Mouse (Mus musculus): ENCODE data around the gene Ifnar1. TPM values are rescaled to one million over a fixed set of nuclear protein-coding genes. Genes with fewer than 3 reads are reported as not detected.

Gene Ifnar1
- polyA plus RNA-seq, 2 experiments, result 11.6 to 16.2 TPM

DNA sequence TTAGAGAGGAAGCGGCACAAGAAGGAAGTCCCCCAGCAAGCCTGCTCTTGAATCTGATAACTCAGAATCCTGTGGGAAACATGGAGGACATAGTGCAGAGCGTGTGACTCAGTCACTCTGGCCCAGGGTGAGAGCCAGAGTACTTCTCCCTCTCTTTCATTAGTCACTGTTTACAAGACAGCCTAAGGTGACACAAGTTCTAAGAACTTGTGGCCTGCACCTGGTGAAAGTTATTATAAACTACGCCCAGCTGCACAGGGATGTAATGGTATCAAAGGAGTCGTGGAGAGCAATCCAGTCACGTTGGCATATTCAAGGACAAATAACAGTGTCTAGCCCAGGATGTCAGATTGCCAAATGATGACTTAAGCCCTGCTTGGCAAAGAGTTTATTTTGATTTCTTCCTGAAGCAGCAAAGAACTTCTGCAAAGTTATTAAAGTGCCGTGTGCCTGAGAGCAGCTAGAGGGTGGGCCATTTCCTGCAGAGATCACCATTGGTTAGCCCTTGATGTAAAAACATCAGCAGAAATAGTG, 32.6 kb upstream of the Ifnar1 start:
- Histone ChIP-seq H3K9me3 (ENCODE audit: control insufficient read depth, low read length) (no peaks in the 10 kb centered on the region), H3K4me2 (ENCODE audit: low read depth) (no peak overlapping the region), H3K4me1 (replicated peaks; ENCODE audit: control insufficient read depth in 2 of 2, insufficient read depth in 2 of 2, low read length in 1 of 2) (peaks cover 24 to 48% of the 10 kb centered on the region in 2 experiments), H3K27me3 (ENCODE audit: control insufficient read depth, insufficient read depth, low read length) (no peaks in the 10 kb centered on the region), H3K27ac (no peak overlapping the region), H3K4me3 (ENCODE audit: insufficient read depth in 1 of 2, low read depth in 2 of 2, low read length in 2 of 2) (no peak overlapping the region), H3K9ac (replicated peaks) (no peak overlapping the region), H3K36me3 (replicated peaks; ENCODE audit: control insufficient read depth, insufficient read depth, low read depth) (no peaks in the 10 kb centered on the region)
- 49% methylated on average over 6 of the region's 6 CpGs for WGBS (ENCODE audit: insufficient replicate concordance)
- DNase-seq (ENCODE audit: low read depth in 3 of 3, low spot score in 3 of 3) (no peak), ATAC-seq (ENCODE audit: insufficient read depth) (no peak)
- TF ChIP-seq CTCF (IDR thresholded peaks at IDR 0.05; ENCODE audit: low read depth), result no peak
- TF ChIP-seq EP300 (IDR thresholded peaks at IDR 0.05; ENCODE audit: low read depth), result no peak

DNA sequence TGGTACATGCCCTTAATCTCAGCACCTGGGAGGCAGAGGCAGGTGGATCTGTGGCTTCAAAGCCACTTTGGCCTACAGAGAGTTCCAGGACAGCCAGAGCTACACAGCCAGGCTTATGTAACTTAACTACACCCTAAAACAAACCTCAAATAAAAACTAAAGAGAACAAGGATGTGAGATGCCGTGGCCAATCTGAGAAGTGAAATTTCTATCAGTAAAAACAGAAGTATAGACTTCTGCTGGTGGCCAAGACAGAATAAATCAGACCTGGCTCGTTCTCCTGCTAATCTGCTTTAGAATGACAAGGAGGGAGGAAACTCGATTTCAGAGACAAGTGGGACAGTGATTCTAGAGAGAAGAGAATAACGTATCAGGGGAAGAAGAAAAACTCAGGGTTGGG, 29.2 kb upstream of the Ifnar1 start:
- TF ChIP-seq CTCF (IDR thresholded peaks at IDR 0.05; ENCODE audit: low read depth) (no peak), EP300 (IDR thresholded peaks at IDR 0.05; ENCODE audit: low read depth) (no peak)
- Histone ChIP-seq H3K4me1 (replicated peaks; ENCODE audit: control insufficient read depth in 2 of 2, insufficient read depth in 2 of 2, low read length in 1 of 2) (peaks cover 8 to 29% of the 10 kb centered on the region in 2 experiments), H3K9me3 (ENCODE audit: control insufficient read depth, low read length) (no peaks in the 10 kb centered on the region), H3K27me3 (ENCODE audit: control insufficient read depth, insufficient read depth, low read length) (no peaks in the 10 kb centered on the region), H3K27ac (no peak overlapping the region), H3K4me2 (ENCODE audit: low read depth) (no peak overlapping the region), H3K4me3 (ENCODE audit: insufficient read depth in 1 of 2, low read depth in 2 of 2, low read length in 2 of 2) (no peak overlapping the region), H3K9ac (replicated peaks) (no peak overlapping the region), H3K36me3 (replicated peaks; ENCODE audit: control insufficient read depth, insufficient read depth, low read depth) (no peaks in the 10 kb centered on the region)
- DNase-seq (ENCODE audit: low read depth in 3 of 3, low spot score in 3 of 3) (no peak), ATAC-seq (ENCODE audit: insufficient read depth) (no peak)
- WGBS (ENCODE audit: insufficient replicate concordance), result 29% methylated on average over 4 of the region's 4 CpGs

DNA sequence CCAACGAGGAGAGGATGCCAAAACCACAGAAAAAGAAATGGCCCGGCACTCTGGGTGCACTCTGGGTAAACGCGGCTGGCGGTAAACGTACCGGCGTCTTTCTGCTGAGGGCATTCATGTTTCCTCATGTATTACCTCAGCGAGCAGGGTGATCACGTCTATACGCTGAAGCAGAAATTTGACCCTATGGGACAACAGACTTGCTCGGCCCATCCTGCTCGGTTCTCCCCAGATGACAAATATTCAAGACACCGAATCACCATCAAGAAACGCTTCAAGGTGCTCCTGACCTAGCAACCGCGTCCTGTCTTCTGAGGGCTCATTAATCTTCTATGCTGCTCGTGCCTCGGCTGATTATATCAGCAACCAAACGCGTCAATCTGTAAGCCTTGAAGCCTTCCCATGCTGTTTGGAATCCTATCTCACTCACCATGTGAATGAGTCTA, 26.7 kb upstream of the Ifnar1 start:
- no peak overlapping the region for H3K27ac ChIP-seq
- H3K4me2 ChIP-seq (ENCODE audit: low read depth), result no peak overlapping the region
- ATAC-seq (ENCODE audit: insufficient read depth), result peak; percentile 54; the same call in 1 of the 2 replicates
- WGBS (ENCODE audit: insufficient replicate concordance), result 54% methylated on average over 21 of the region's 21 CpGs
- no peak for TF ChIP-seq EP300 (IDR thresholded peaks at IDR 0.05; ENCODE audit: low read depth)
- no peak for TF ChIP-seq CTCF (IDR thresholded peaks at IDR 0.05; ENCODE audit: low read depth)
- H3K4me1 ChIP-seq (replicated peaks; ENCODE audit: control insufficient read depth in 2 of 2, insufficient read depth in 2 of 2, low read length in 1 of 2), result peaks cover 17 to 30% of the 10 kb centered on the region in 2 experiments
- no peak for DNase-seq (ENCODE audit: low read depth in 3 of 3, low spot score in 3 of 3)
- no peaks in the 10 kb centered on the region for H3K9me3 ChIP-seq (ENCODE audit: control insufficient read depth, low read length)
- no peak overlapping the region for H3K4me3 ChIP-seq (ENCODE audit: insufficient read depth in 1 of 2, low read depth in 2 of 2, low read length in 2 of 2)
- no peak overlapping the region for H3K9ac ChIP-seq (replicated peaks)
- no peaks in the 10 kb centered on the region for H3K36me3 ChIP-seq (replicated peaks; ENCODE audit: control insufficient read depth, insufficient read depth, low read depth)
- no peaks in the 10 kb centered on the region for H3K27me3 ChIP-seq (ENCODE audit: control insufficient read depth, insufficient read depth, low read length)

DNA sequence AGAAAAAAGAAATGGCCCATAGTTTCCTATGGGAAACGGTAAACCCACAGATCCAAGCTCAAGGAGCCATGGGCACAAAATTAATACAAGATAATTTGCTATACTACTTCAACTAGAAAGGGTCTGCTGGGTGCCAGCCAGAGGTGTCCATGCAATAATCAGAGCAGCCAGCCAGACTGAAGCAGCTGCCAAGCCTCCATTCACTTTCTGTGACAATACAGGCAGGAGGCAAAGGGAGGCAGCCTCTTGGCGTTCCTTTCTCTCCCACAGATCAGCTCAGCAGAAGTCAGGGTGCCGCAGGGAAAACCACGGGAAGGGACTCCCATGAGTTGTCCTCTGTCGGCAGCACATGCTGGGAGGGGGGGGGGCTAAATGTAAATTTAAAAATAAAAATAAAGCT, 26.1 kb upstream of the Ifnar1 start:
- TF ChIP-seq CTCF (IDR thresholded peaks at IDR 0.05; ENCODE audit: low read depth) (no peak), EP300 (IDR thresholded peaks at IDR 0.05; ENCODE audit: low read depth) (no peak)
- DNase-seq (ENCODE audit: low read depth in 3 of 3, low spot score in 3 of 3) (no peak), ATAC-seq (ENCODE audit: insufficient read depth) (no peak)
- Histone ChIP-seq H3K4me1 (replicated peaks; ENCODE audit: control insufficient read depth in 2 of 2, insufficient read depth in 2 of 2, low read length in 1 of 2) (peaks cover 24 to 36% of the 10 kb centered on the region in 2 experiments), H3K4me3 (ENCODE audit: insufficient read depth in 1 of 2, low read depth in 2 of 2, low read length in 2 of 2) (no peak overlapping the region), H3K27me3 (ENCODE audit: control insufficient read depth, insufficient read depth, low read length) (no peaks in the 10 kb centered on the region), H3K4me2 (ENCODE audit: low read depth) (no peak overlapping the region), H3K27ac (peak overlapping the region; percentile 46; the same call in 1 of the 2 replicates), H3K9me3 (ENCODE audit: control insufficient read depth, low read length) (no peaks in the 10 kb centered on the region), H3K9ac (replicated peaks) (peak overlapping the region; percentile 31; the same call in 1 of the 2 replicates), H3K36me3 (replicated peaks; ENCODE audit: control insufficient read depth, insufficient read depth, low read depth) (no peaks in the 10 kb centered on the region)
- WGBS (ENCODE audit: insufficient replicate concordance), result 76% methylated on average over 5 of the region's 5 CpGs

DNA sequence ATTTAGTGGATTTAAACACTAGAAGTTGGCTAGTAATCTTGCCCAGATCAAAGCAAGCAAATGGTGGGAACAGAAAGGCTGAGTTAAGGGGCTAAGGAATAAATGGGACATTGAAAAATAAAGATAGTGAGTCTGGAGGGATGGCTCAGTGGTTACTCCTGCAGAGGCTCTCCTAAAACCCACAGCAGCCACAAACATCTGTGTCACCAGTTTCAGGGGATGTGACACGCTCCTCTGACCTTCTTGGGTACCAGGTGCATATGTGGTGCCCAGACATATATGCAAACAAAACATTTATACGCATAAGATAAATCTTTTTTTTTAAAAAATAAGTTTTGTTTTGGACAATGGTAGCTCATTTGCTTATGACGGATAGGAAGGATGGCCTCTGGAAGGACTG, 25.6 kb upstream of the Ifnar1 start:
- DNase-seq (ENCODE audit: low read depth in 3 of 3, low spot score in 3 of 3) (no peak), ATAC-seq (ENCODE audit: insufficient read depth) (no peak)
- Histone ChIP-seq H3K4me2 (ENCODE audit: low read depth) (no peak overlapping the region), H3K4me3 (ENCODE audit: insufficient read depth in 1 of 2, low read depth in 2 of 2, low read length in 2 of 2) (no peak overlapping the region), H3K36me3 (replicated peaks; ENCODE audit: control insufficient read depth, insufficient read depth, low read depth) (no peaks in the 10 kb centered on the region), H3K9ac (replicated peaks) (no peak overlapping the region), H3K4me1 (replicated peaks; ENCODE audit: control insufficient read depth in 2 of 2, insufficient read depth in 2 of 2, low read length in 1 of 2) (peaks cover 28 to 40% of the 10 kb centered on the region in 2 experiments), H3K27ac (peak overlapping the region; percentile 46; the same call in 1 of the 2 replicates), H3K9me3 (ENCODE audit: control insufficient read depth, low read length) (no peaks in the 10 kb centered on the region), H3K27me3 (ENCODE audit: control insufficient read depth, insufficient read depth, low read length) (no peaks in the 10 kb centered on the region)
- WGBS (ENCODE audit: insufficient replicate concordance), result 84% methylated on average over 3 of the region's 3 CpGs
- TF ChIP-seq EP300 (IDR thresholded peaks at IDR 0.05; ENCODE audit: low read depth) (no peak), CTCF (IDR thresholded peaks at IDR 0.05; ENCODE audit: low read depth) (no peak)

Data from liver, embryonic 14.5 days (tissue).